Mouse (Mus musculus): ENCODE measurements around the gene Dnajc30.

DNA sequence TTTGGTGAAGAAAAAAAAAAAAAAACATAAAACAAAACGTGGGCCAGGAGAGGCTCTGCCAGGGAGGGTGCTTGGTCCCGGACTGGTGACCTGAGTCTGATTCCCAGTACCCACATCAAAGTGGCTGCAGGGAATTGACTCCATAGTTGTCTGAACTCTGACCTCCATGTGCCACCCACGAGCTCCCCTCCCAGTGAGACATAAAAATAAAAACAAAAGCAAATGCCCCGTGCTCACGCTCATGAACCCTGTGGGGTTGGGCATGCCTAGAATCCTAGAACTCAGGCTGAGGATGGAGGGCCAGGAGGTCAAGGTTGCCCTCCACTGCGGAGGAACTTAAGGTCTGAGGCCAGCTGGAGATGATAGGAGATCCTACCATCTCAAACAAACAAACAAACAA, 45.0 kb downstream of the Dnajc30 start:
- no peak for TF ChIP-seq POLR2A (IDR thresholded peaks at IDR 0.05; ENCODE audit: borderline replicate concordance, extremely low read depth, insufficient read depth, insufficient read length, poor library complexity, severe bottlenecking)
- TF ChIP-seq CTCF (IDR thresholded peaks at IDR 0.05; ENCODE audit: borderline replicate concordance, extremely low read depth, insufficient read depth, insufficient read length): no peak

Data from brain, embryonic 14.5 days (tissue).